Mouse (Mus musculus): ENCODE measurements at regions not wholly inside any gene's neighbourhood (a gene's known extent, or its start where the extent isn't known, plus 50 kb on each side); places are given as distances from the start of the nearest gene placed in this dataset.

GRCm38 (mm10) chr15:28595294-28595693 lies 391.7 kb downstream of the Dnah5 start:
- TF ChIP-seq CTCF (IDR thresholded peaks at IDR 0.05; ENCODE audit: low read depth), result no peak
- TF ChIP-seq EP300 (optimal IDR thresholded peaks at IDR 0.05), result no peak
